Mouse (Mus musculus): Measurements from ENCODE around the gene Cdip1.
"Not testable (repeated sequence)": the region's sequence is repeated elsewhere in the genome, so short reads cannot be mapped to it uniquely, and the experiment has no call there.

GRCm38 (mm10) chr16:4756660-4757335 is 33.3 kb downstream of the Cdip1 start:
- TF ChIP-seq CTCF (IDR thresholded peaks at IDR 0.05; ENCODE audit: borderline replicate concordance, extremely low read depth, insufficient read depth, insufficient read length); POLR2A (IDR thresholded peaks at IDR 0.05; ENCODE audit: borderline replicate concordance, extremely low read depth, insufficient read depth, insufficient read length, poor library complexity, severe bottlenecking): not testable (repeated sequence)
